Mouse (Mus musculus) intestine, embryonic 15.5 days (tissue): ENCODE results near the gene Isyna1. TPM values are rescaled to one million over a fixed set of nuclear protein-coding genes. Genes with fewer than 3 reads are reported as not detected.

ENCODE experiments used
- ATAC-seq: fragments of 200-750 bp; cut with Nextera tagmentation; 2 replicates; pipeline ENCODE4 v1.8.0; 2017; ENCODE audit warnings: moderate TSS enrichment, moderate library complexity
- H3K27ac ChIP-seq: fragments of 300-500 bp; sonication (generic); 2 replicates; pipeline ENCODE4 v1.5.1; 2015; ENCODE audit warnings: mild to moderate bottlenecking, inconsistent platforms
- H3K27me3 ChIP-seq: fragments of 300-500 bp; sonication (generic); replicated peaks from 2 replicates; pipeline ENCODE4 v1.6.1; 2015; ENCODE audit warnings: inconsistent platforms
- H3K36me3 ChIP-seq: fragments of 300-500 bp; sonication (generic); 2 replicates; pipeline ENCODE4 v1.6.1; 2015; ENCODE audit warnings: inconsistent platforms
- H3K4me1 ChIP-seq: fragments of 300-500 bp; sonication (generic); replicated peaks from 2 replicates; pipeline ENCODE4 v1.6.1; 2015; ENCODE audit warnings: inconsistent platforms
- H3K4me2 ChIP-seq: fragments of 300-500 bp; sonication (generic); replicated peaks from 2 replicates; pipeline ENCODE4 v1.6.1; 2015; ENCODE audit warnings: mild to moderate bottlenecking, inconsistent platforms
- H3K4me3 ChIP-seq: fragments of 300-500 bp; sonication (generic); replicated peaks from 2 replicates; pipeline ENCODE4 v1.5.1; 2015; ENCODE audit warnings: inconsistent platforms
- H3K9ac ChIP-seq: fragments of 300-500 bp; sonication (generic); 2 replicates; pipeline ENCODE4 v1.6.1; 2015; ENCODE audit warnings: inconsistent platforms
- H3K9me3 ChIP-seq: fragments of 300-500 bp; sonication (generic); 2 replicates; pipeline ENCODE4 v1.6.1; 2016; ENCODE audit warnings: inconsistent platforms
- WGBS: fragments of 180-500 bp; shearing (Covaris S2); methylation state at CpG from one replicate; pipeline ENCODE4 v1.1.7; 2015; 5-methylcytosine and 5-hydroxymethylcytosine counted together
- polyA plus RNA-seq: library from polyadenylated mRNA; unstranded; fragments of >200 nt; fragmentation: Nextera tagmentation; extraction: Ambion mirVana; gene quantifications from 2 replicates; pipeline ENCODE4 v1.2.1, GENCODE M21; 2015

The Isyna1 gene
- polyA plus RNA-seq, 1 experiment from 2014 or later, result 123 TPM

DNA sequence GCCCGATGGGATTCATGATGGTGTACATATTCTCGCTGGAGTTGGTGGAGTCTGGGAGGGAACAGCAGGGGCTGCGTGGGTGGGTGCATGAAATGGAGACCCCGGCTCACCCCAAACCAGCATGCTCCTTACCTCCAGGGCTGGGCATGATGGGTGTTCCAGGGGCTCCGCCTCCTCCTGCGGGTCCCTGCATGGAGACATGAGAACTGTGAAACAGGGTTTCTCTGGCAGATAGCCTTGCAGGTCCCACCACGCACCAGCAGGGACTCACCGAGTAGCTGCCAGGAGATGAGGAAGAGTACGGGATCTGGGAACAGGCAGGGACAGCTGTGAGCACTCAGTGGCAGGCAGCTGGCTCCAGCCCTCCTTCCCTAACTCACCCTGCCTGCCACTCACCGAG, 4.5 kb downstream of the Isyna1 start:
- Histone ChIP-seq H3K4me2 (peak overlapping the region; percentile 83), H3K4me3 (peak overlapping the region; percentile 44), H3K27me3 (no peaks in the 10 kb centered on the region), H3K9ac (no peak overlapping the region), H3K36me3 (peaks cover 22% of the 10 kb centered on the region), H3K27ac (no peak overlapping the region), H3K9me3 (no peaks in the 10 kb centered on the region), H3K4me1 (peaks cover 65% of the 10 kb centered on the region)
- 27% methylated on average over 10 of the region's 10 CpGs for WGBS
- ATAC-seq, result no peak

DNA sequence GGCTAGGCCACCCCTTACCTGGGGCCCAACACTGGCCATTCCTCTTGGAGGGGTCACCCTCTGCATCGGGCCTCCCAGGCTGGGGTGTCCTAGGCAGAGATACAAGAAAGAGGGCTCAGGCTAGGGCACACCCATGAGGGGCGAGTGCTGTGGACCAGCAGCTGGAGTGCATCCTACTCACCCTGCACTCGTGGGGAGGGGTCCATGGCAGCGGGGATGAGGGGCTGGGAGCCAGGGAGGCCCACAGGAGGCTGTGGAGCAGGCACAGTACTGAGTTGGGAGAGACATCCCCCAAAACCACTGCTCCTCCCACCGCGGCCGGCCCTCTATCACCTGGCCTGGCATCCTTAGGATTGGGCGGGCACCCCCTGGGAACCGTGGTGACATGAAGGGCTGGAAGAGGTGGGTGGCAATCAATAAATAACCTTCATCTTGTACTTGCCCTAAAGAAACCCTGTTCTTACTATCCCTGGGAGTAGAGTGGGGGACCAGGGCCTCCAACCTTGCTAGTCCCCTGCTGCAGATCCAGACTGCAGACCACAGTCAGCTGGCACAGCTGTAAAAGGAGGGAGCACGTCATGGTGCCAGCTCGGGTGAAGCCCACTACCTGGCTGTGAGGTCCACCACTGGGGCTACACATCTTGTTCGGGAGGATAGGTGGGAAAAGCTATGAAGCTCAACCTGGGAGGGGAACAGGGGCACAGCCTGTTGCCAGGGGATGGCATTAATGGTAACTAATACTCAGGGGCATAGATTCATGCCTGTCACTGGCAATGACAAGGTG, 5.5 kb downstream of the Isyna1 start:
- H3K36me3 ChIP-seq, result peaks cover 22% of the 10 kb centered on the region
- H3K9ac ChIP-seq, result no peak overlapping the region
- H3K4me2 ChIP-seq, result no peak overlapping the region
- no peak overlapping the region for H3K27ac ChIP-seq
- WGBS, result 83% methylated on average over 12 of the region's 12 CpGs
- no peak for ATAC-seq
- no peaks in the 10 kb centered on the region for H3K9me3 ChIP-seq
- no peak overlapping the region for H3K4me3 ChIP-seq
- peaks cover 63% of the 10 kb centered on the region for H3K4me1 ChIP-seq
- no peaks in the 10 kb centered on the region for H3K27me3 ChIP-seq

DNA sequence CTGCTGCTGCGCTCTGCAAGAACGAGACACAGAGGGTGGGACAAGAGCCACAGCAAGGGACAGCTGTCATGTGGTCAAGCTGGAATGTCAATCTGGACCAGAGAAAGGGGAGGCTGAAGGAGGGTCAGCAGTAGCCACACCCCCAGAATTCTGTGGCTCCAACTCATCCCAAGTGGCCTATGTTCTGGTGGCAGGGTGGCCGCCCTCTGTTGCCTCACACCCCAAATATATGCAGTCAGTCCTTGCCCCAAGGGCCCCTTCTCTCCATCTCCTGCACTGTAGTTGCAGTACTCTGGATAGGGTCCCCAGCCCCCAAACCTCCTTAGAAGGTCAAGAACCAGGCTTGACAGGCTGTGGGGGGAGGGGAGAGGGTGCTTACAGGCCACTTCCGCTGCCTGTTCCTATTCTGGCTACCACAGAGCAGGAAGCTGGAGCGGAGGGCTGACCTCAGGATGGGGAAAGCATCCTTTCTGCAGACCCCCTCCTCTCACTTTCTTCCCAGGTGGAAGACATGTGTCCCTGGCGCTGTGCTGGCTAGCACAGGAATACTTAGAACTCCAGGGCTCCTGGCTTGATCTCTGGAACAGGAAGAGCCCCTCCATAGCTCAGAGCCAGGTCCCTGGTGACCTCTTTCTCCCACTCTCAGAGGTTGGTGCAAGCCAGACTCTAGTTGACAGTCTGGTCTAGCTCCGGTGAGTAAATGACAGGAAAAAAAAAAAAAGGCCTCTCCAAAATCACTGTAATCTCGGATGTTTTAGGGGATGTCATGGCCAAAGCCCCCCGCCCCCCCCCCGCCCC, 6.5 kb downstream of the Isyna1 start:
- Histone ChIP-seq H3K4me2 (peak overlapping the region; percentile 50), H3K27me3 (no peaks in the 10 kb centered on the region), H3K4me1 (peaks cover 55% of the 10 kb centered on the region), H3K27ac (peak overlapping the region; percentile 24; the same call in 1 of the 2 replicates), H3K4me3 (0 out of 2 replicates have a peak overlapping the region, but pooled peaks have one; percentile 4), H3K36me3 (peaks cover 20% of the 10 kb centered on the region), H3K9ac (peak overlapping the region; percentile 5; the same call in 1 of the 2 replicates), H3K9me3 (no peaks in the 10 kb centered on the region)
- 31% methylated on average over 10 of the region's 10 CpGs for WGBS
- no peak for ATAC-seq

DNA sequence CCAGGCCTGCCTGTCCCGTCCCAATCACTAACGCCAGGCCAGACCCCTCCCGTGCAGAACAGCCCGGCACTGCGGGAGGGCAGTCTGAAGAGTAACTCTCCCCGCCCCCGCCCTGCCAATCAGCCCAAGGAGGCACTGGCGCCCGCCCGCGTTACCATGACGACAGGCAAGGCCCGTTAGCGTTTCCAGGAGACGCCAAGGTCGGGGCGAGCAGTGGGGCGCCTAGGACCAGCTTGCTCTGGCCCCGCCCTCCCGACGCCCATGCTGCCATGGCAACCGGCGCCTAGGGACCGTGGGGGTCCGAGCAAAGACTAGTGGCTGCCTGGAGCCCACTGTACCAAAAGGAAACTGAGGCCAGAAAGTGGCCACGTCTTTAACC, 7.1 kb downstream of the Isyna1 start:
- Histone ChIP-seq H3K27me3 (no peaks in the 10 kb centered on the region), H3K9ac (peak overlapping the region; percentile 5; the same call in 1 of the 2 replicates), H3K4me1 (peaks cover 50% of the 10 kb centered on the region), H3K4me3 (peak overlapping the region; percentile 4; the same call in 1 of the 2 replicates), H3K4me2 (peak overlapping the region; percentile 50), H3K36me3 (peaks cover 14% of the 10 kb centered on the region), H3K27ac (peak overlapping the region; percentile 24; the same call in 1 of the 2 replicates), H3K9me3 (no peaks in the 10 kb centered on the region)
- 1% methylated on average over 26 of the region's 26 CpGs for WGBS
- peak; percentile 48 for ATAC-seq

DNA sequence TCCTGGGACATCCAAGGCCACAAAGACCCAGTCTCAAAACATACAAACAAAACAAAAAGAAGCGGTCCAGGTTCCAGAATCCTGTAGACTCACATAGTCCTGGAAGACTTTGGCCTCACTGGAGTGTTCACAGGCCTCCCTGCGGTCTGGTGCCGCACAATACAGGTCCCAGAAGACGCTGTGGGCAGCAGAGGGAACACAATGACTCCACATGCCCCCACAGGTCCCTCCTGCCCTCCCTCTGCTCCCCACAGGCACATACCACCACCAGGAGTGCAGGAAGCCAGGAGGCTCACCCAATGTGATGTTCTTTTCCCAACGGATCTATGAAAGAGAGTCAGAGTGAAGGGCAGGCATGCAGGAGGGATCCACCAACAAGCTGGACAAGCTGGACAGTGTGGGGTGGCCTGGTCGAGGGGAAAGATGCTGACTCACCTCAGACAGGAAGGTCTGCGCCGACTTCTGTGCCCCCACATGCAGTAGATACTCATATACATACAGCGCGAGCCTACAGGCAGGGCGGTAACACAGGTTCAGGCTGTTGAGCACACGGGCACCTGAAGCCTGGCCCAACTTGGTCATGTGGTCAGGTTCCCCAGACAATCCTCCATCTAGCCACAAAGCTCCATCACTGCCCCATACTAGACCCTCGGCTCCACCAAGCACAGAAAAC, 8.1 kb downstream of the Isyna1 start:
- Histone ChIP-seq H3K36me3 (peaks cover 5% of the 10 kb centered on the region; the same call in 1 of the 2 replicates), H3K9ac (no peak overlapping the region), H3K4me2 (no peak overlapping the region), H3K27me3 (no peaks in the 10 kb centered on the region), H3K4me1 (peaks cover 49% of the 10 kb centered on the region), H3K9me3 (no peaks in the 10 kb centered on the region), H3K4me3 (no peak overlapping the region), H3K27ac (no peak overlapping the region)
- WGBS, result 93% methylated on average over 13 of the region's 13 CpGs
- no peak for ATAC-seq

DNA sequence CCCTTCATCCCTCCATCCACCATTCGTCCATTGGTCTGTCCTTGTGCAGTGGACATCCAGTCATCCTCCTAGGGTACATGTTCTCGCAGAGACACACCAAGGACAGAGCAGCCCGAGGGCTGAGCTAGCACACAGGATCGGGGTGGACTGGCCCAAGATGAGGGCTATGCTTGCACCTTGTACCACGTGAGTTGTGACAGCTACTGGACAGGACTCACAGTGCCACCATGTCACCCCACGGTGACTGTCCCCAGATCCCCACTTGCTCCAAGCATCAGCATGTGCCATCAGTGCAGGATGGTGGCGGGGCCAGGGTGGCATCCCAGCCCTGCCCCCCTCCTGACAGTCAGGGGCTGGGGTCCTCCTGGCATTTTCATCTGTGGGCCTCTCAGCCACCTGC, 10.4 kb downstream of the Isyna1 start:
- no peak for ATAC-seq
- no peaks in the 10 kb centered on the region for H3K9me3 ChIP-seq
- no peak overlapping the region for H3K9ac ChIP-seq
- H3K27me3 ChIP-seq, result no peaks in the 10 kb centered on the region
- H3K4me1 ChIP-seq, result peaks cover 43% of the 10 kb centered on the region
- 87% methylated on average over 7 of the region's 7 CpGs for WGBS
- H3K4me3 ChIP-seq, result no peak overlapping the region
- no peak overlapping the region for H3K27ac ChIP-seq
- H3K36me3 ChIP-seq, result peaks cover 5% of the 10 kb centered on the region; the same call in 1 of the 2 replicates
- H3K4me2 ChIP-seq, result no peak overlapping the region

DNA sequence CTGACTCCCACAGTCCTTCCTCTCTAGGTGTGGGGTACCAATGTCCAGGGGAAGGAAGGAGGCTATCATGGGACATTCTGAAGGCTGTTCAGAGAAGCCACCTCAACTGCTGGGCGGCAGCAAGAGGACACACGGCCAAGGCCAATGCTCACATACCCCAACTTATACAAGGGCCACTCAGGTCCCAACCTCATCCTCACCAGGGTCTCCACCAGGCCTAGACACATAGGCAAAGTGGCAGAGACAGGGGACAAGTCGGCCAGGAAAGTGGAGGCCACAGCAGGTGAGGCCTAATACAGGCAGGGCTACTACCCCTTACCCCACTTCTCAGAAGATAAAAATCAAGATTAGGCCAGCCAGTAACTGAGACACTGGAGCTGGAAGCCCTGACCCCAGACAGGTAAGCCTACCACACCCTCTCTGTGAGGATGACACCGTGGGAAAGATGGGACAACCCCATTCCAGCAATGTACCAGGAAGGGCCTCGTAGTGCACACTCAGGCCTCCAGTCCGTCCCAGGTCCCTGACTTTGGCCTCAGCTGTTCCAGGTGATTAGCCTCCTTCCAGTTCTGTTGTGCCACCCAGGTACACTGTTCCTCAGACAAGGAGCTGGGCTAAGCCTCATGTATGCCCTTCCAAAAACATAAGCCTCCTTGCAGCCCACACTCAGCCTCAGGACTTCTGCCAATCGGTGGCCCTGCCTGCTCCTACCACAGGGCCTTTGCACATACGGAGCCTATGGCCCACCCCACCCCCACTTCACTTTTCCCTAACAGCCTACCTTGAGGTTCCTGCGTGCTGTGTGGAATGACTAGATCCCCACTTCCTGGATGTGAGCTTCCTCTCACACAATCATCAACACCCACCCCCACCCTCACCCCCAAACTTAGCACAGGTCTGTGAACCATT, 12.0 kb downstream of the Isyna1 start:
- WGBS, result 84% methylated on average over 9 of the region's 9 CpGs
- Histone ChIP-seq H3K27ac (no peak overlapping the region), H3K4me2 (no peak overlapping the region)

DNA sequence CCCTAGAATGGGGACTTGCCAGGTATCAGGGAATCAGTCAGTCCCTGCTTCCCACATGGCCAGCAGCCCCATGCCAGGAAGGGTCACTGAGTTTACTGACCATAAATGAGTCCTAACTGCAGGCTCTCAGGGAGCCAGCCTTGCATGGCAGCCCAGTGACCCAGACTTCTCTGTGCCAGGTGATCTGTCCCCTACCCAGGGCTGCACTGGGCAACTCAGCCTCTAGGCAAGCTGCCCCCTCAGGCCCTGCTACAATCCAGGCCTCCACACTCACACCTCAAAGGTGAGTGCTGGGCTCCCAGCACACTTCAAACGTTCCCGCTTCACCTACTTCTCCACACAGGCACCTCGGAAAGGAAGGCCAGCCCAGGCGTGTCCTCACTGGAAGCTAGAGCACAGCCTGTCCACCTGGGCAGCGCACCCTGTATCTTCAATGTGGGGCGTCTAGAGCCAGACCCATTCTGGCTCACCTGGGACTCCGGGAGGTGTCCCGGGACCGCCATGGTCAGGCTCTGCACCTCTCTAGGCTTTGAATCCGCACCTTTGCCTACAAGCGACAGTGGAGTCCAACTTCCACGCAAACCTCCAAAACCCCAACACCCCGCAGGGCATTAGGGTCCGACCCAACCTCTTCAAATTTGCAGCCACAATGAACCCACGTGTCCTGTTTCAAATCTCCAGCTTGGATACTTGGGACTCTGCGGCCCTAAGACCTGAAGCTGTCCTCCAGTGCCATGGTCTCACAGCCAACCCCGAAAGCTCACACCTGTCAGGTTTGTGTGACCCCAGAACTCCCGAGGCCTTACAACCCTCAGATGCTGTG, 12.8 kb downstream of the Isyna1 start:
- 64% methylated on average over 18 of the region's 18 CpGs for WGBS
- H3K36me3 ChIP-seq, result peaks cover 5% of the 10 kb centered on the region; the same call in 1 of the 2 replicates
- H3K27ac ChIP-seq, result no peak overlapping the region
- H3K4me3 ChIP-seq, result peak overlapping the region; percentile 79
- peak overlapping the region; percentile 89 for H3K9ac ChIP-seq
- H3K9me3 ChIP-seq, result no peaks in the 10 kb centered on the region
- peaks cover 31% of the 10 kb centered on the region for H3K4me1 ChIP-seq
- peak overlapping the region; percentile 98 for H3K4me2 ChIP-seq
- no peaks in the 10 kb centered on the region for H3K27me3 ChIP-seq
- ATAC-seq, result no peak

More for the DNA sequence above, 12.0 kb downstream of the Isyna1 start:
- Histone ChIP-seq H3K9ac (no peak overlapping the region; the same call in 1 of the 2 replicates), H3K9me3 (no peaks in the 10 kb centered on the region), H3K4me3 (no peak overlapping the region; the same call in 1 of the 2 replicates), H3K36me3 (peaks cover 5% of the 10 kb centered on the region; the same call in 1 of the 2 replicates), H3K4me1 (peaks cover 35% of the 10 kb centered on the region), H3K27me3 (no peaks in the 10 kb centered on the region)
- no peak for ATAC-seq

DNA sequence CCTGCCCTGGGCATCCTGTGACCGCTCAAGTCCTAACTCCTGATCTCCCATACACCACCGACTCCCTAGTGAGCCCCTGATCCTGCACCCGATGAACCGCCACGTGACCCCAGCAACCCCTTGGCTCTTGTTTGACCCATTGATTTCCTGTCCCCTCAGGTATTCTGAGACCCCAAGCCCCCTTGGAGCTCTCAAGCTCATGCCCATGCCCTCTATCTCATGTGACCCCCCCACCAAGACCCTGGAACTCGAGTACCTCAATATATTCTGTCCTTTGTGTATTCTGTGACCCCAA, 13.4 kb downstream of the Isyna1 start:
- Histone ChIP-seq H3K4me3 (peak overlapping the region; percentile 79), H3K4me2 (peak overlapping the region; percentile 98), H3K4me1 (peaks cover 31% of the 10 kb centered on the region), H3K27me3 (no peaks in the 10 kb centered on the region), H3K9ac (peak overlapping the region; percentile 89), H3K27ac (peak overlapping the region; percentile 96), H3K36me3 (no peaks in the 10 kb centered on the region), H3K9me3 (no peaks in the 10 kb centered on the region)
- WGBS, result 21% methylated on average over 6 of the region's 6 CpGs
- ATAC-seq, result no peak

DNA sequence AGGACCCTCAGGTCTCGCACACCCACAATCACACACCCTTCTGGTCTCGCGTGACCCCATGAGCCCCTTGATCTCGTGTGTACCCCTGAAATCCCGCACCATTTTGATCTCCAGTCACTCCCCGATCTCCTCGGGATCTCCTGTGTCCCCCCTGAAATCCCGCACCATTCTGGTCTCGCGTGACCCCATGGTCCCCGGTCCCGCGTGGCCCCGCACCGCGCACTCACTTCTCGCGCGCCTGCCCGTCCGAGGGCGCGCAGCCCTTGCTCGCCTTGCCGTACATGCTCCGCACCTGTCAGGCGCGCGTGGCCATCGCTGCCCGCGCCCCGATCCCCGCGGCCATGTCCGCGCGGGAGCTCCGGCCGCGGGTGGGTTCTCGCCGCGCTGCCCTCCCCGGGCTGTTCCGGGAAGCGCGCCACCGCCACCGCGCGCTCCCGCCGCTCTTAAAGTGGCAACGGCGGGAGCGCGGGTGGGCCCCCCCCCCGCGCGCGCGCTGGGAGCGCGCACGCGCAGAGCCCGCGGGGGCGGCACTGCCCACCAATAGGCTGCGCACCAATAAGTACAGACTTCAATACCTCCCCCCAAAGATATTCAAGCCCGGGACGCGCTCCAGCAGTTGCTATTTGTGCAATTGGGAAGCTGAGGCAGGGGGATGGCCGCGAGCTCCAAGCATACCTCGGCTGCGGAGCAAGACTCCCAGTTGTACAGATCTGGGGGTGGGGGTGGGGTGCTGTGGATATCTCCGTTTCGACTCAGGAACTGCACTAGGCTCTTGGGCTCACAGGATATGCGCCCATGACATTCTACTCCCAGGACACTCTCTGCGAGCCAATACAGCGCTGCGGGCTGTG, 13.9 kb downstream of the Isyna1 start:
- Histone ChIP-seq H3K4me3 (peak overlapping the region; percentile 79), H3K9ac (peak overlapping the region; percentile 89), H3K27me3 (no peaks in the 10 kb centered on the region), H3K4me1 (peaks cover 31% of the 10 kb centered on the region), H3K9me3 (no peaks in the 10 kb centered on the region), H3K27ac (peak overlapping the region; percentile 96), H3K36me3 (no peaks in the 10 kb centered on the region), H3K4me2 (peak overlapping the region; percentile 98)
- peak; percentile 2; the same call in 1 of the 2 replicates for ATAC-seq
- 1% methylated on average over 83 of the region's 84 CpGs for WGBS
